Mouse (Mus musculus) erythroblast, embryonic 14.5 days (primary cell): ENCODE results near the gene Ric3.

ENCODE experiments used
- GATA1 ChIP-seq: IDR thresholded peaks from 2 replicates; pipeline ENCODE4 v1.6.1; 2012; ENCODE audit warnings: low read length, inconsistent platforms, mixed read lengths
- TAL1 ChIP-seq: IDR thresholded peaks from 3 replicates; pipeline ENCODE4 v1.6.1; 2012; ENCODE audit warnings: low read length, inconsistent platforms, mixed read lengths

DNA sequence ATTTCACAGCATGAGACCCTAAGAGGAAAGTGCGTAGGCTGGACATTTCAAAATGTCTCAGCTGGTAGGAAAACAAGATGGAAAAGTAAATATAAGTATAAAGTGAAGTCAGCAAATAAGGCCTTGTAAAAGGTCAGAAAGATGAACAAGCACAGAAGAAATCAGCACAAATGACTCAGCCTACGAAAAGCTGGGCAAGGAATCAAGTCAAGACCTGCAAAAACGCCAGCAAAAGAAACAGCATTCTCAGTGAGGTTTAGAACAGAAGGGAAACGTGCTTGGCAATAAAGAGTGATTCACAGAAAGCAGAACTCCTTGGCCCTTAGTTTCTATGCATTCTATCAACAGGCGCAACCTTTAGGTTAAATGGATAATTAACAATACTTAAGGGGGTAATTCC lies 10.8 kb downstream of the Ric3 start:
- TF ChIP-seq TAL1 (no peak), GATA1 (no peak)
